Mouse (Mus musculus) thymus, adult 2 months (tissue): ENCODE data around the gene Hecw2. TPM values are rescaled to one million over a fixed set of nuclear protein-coding genes. Genes with fewer than 3 reads are reported as not detected.
A peak's percentile ranks its signal among the peaks of the same experiment; 100 is the strongest.

Experiments
- DNase-seq: peaks from one replicate; pipeline ENCODE4 v3.0.0; 2021
- H3K27ac ChIP-seq: fragments of 200-500 bp; 2 replicates; pipeline ENCODE4 v1.5.1; 2012; ENCODE audit warnings: low read length, control low read depth; ENCODE audit not compliant: control insufficient read depth, insufficient read depth
- H3K27me3 ChIP-seq: fragments of 200-500 bp; 2 replicates; pipeline ENCODE4 v1.6.1; 2012; ENCODE audit warnings: mild to moderate bottlenecking, low read length, moderate library complexity, mixed read lengths; ENCODE audit not compliant: control insufficient read depth, insufficient read depth
- H3K36me3 ChIP-seq: fragments of 200-500 bp; 2 replicates; pipeline ENCODE4 v1.6.1; 2012; ENCODE audit warnings: mild to moderate bottlenecking, low read length, moderate library complexity; ENCODE audit not compliant: control insufficient read depth, insufficient read depth
- H3K4me1 ChIP-seq: fragments of 200-500 bp; replicated peaks from 2 replicates; pipeline ENCODE4 v1.6.1; 2012; ENCODE audit warnings: low read length; ENCODE audit not compliant: control insufficient read depth, insufficient read depth
- H3K4me3 ChIP-seq: fragments of 200-500 bp; 2 replicates; pipeline ENCODE4 v1.5.1; 2012; ENCODE audit warnings: mild to moderate bottlenecking, low read length, control low read depth, moderate library complexity; ENCODE audit not compliant: control insufficient read depth, insufficient read depth
- CTCF ChIP-seq: fragments of 200-500 bp; IDR thresholded peaks from 2 replicates; pipeline ENCODE4 v1.5.1; 2012; ENCODE audit warnings: mild to moderate bottlenecking, control low read depth, low read length, moderate library complexity, borderline replicate concordance; ENCODE audit not compliant: control insufficient read depth, poor library complexity, insufficient read depth; ENCODE audit errors: extremely low read depth
- POLR2A ChIP-seq: fragments of 200-500 bp; IDR thresholded peaks from 2 replicates; pipeline ENCODE4 v1.6.1; 2012; ENCODE audit warnings: mild to moderate bottlenecking, low read length, control low read depth, moderate library complexity; ENCODE audit not compliant: control insufficient read depth, poor library complexity, insufficient read depth; ENCODE audit errors: extremely low read depth
- WGBS: fragments of 180-500 bp; shearing (Covaris S2); methylation state at CpG from one replicate; pipeline ENCODE4 v1.1.7; 2018; 5-methylcytosine and 5-hydroxymethylcytosine counted together
- polyA plus RNA-seq: library from polyadenylated mRNA; depleted of rRNA; stranded (reverse); fragments of >200 nt; gene quantifications from 2 replicates; pipeline ENCODE4 v1.2.3, GENCODE M21; 2012

Hecw2 gene
- polyA plus RNA-seq, 1 experiment, result 0.55 TPM

- H3K27ac ChIP-seq, result no peak overlapping the region
- H3K4me1 ChIP-seq, result peaks cover 23% of the 10 kb centered on the region
- H3K36me3 ChIP-seq, result no peaks in the 10 kb centered on the region
- no peak for DNase-seq
- WGBS, result 97% methylated on average over 2 of the region's 2 CpGs
- no peak for TF ChIP-seq CTCF
- TF ChIP-seq POLR2A, result no peak
- no peak overlapping the region for H3K4me3 ChIP-seq
- no peaks in the 10 kb centered on the region for H3K27me3 ChIP-seq
These were observed 400.7 kb downstream of the Hecw2 start for GRCm38 (mm10) chr1:53794279-53794678.

GRCm38 (mm10) chr1:53791343-53791742 lies 403.6 kb downstream of the Hecw2 start:
- peaks cover 16% of the 10 kb centered on the region for H3K4me1 ChIP-seq
- DNase-seq, result peak; percentile 81
- H3K27me3 ChIP-seq, result no peaks in the 10 kb centered on the region
- 0 out of 2 replicates have a peak, but pooled peaks have one; percentile 22 for TF ChIP-seq POLR2A
- no peak for TF ChIP-seq CTCF
- H3K36me3 ChIP-seq, result no peaks in the 10 kb centered on the region
- H3K4me3 ChIP-seq, result no peak overlapping the region
- peak overlapping the region; percentile 96 for H3K27ac ChIP-seq
- WGBS, result 5% methylated on average over 2 of the region's 2 CpGs

GRCm38 (mm10) chr1:53784721-53785418 lies 410.1 kb downstream of the Hecw2 start, which contains the start of gene Stk17b:
Gene Stk17b (minus strand): TSS chr1:53785224.
- DNase-seq, result peak; percentile 91
- no peaks in the 10 kb centered on the region; the same call in none of the 2 replicates for H3K4me1 ChIP-seq
- H3K36me3 ChIP-seq, result no peaks in the 10 kb centered on the region
- H3K27ac ChIP-seq, result peak within 1 kb of the TSS; percentile 72
- peak within 1 kb of the TSS; percentile 98 for H3K4me3 ChIP-seq
- under 1% methylated on average over 77 of the region's 81 CpGs for WGBS
- no peaks in the 10 kb centered on the region for H3K27me3 ChIP-seq
- peak; percentile 87 for TF ChIP-seq POLR2A
- no peak for TF ChIP-seq CTCF

- peak overlapping the region; percentile 98 for H3K4me3 ChIP-seq
- TF ChIP-seq POLR2A (no peak), CTCF (no peak)
- peak overlapping the region; percentile 72 for H3K27ac ChIP-seq
- under 1% methylated on average over 17 of the region's 17 CpGs for WGBS
- DNase-seq, result peak; percentile 44
- H3K4me1 ChIP-seq, result no peaks in the 10 kb centered on the region; the same call in none of the 2 replicates
- no peaks in the 10 kb centered on the region for H3K27me3 ChIP-seq
- H3K36me3 ChIP-seq, result no peaks in the 10 kb centered on the region
These were observed 410.7 kb downstream of the Hecw2 start for GRCm38 (mm10) chr1:53784291-53784720.

- no peak for TF ChIP-seq CTCF
- 88% methylated on average over 1 of the region's 1 CpGs for WGBS
- H3K27me3 ChIP-seq, result no peaks in the 10 kb centered on the region
- no peak for DNase-seq
- no peaks in the 10 kb centered on the region for H3K36me3 ChIP-seq
- H3K4me1 ChIP-seq, result no peaks in the 10 kb centered on the region; the same call in 1 of the 2 replicates
- H3K27ac ChIP-seq, result no peak overlapping the region
- no peak overlapping the region for H3K4me3 ChIP-seq
These were observed 412.0 kb downstream of the Hecw2 start for GRCm38 (mm10) chr1:53782956-53783355.

GRCm38 (mm10) chr1:53782079-53782478 lies 412.9 kb downstream of the Hecw2 start:
- WGBS, result 43% methylated on average over 3 of the region's 3 CpGs
- no peaks in the 10 kb centered on the region; the same call in 1 of the 2 replicates for H3K4me1 ChIP-seq
- no peak for DNase-seq
- no peak for TF ChIP-seq CTCF
- TF ChIP-seq POLR2A, result no peak
- peak overlapping the region; percentile 79 for H3K27ac ChIP-seq
- H3K36me3 ChIP-seq, result no peaks in the 10 kb centered on the region
- H3K27me3 ChIP-seq, result no peaks in the 10 kb centered on the region
- H3K4me3 ChIP-seq, result no peak overlapping the region
